Mouse (Mus musculus) heart, embryonic 15.5 days (tissue): ENCODE measurements around the gene Zbtb39. TPM values are rescaled to one million over a fixed set of nuclear protein-coding genes. Genes with fewer than 3 reads are reported as not detected.

Experiments used
- ATAC-seq: fragments of 200-750 bp; cut with Nextera tagmentation; replicated peaks from 2 replicates; pipeline ENCODE4 v1.8.0; 2017; ENCODE audit warnings: low read depth, moderate TSS enrichment; ENCODE audit not compliant: insufficient number of reproducible peaks, insufficient read depth, low FRiP score
- H3K27ac ChIP-seq: fragments of 300-500 bp; sonication (generic); 2 replicates; pipeline ENCODE4 v1.5.1; 2015; ENCODE audit warnings: mild to moderate bottlenecking, inconsistent platforms
- H3K27me3 ChIP-seq: fragments of 300-500 bp; sonication (generic); 2 replicates; pipeline ENCODE4 v1.6.1; 2015; ENCODE audit warnings: inconsistent platforms
- H3K36me3 ChIP-seq: fragments of 300-500 bp; sonication (generic); 2 replicates; pipeline ENCODE4 v1.6.1; 2015; ENCODE audit warnings: mild to moderate bottlenecking, inconsistent platforms
- H3K4me1 ChIP-seq: fragments of 300-500 bp; sonication (generic); replicated peaks from 2 replicates; pipeline ENCODE4 v1.6.1; 2015; ENCODE audit warnings: inconsistent platforms
- H3K4me2 ChIP-seq: fragments of 300-500 bp; sonication (generic); 2 replicates; pipeline ENCODE4 v1.6.1; 2015; ENCODE audit warnings: inconsistent platforms, mild to moderate bottlenecking, moderate library complexity
- H3K4me3 ChIP-seq: fragments of 300-500 bp; sonication (generic); 2 replicates; pipeline ENCODE4 v1.5.1; 2015; ENCODE audit warnings: mild to moderate bottlenecking, inconsistent platforms
- H3K9ac ChIP-seq: fragments of 300-500 bp; sonication (generic); 2 replicates; pipeline ENCODE4 v1.6.1; 2015; ENCODE audit warnings: mild to moderate bottlenecking, inconsistent platforms
- H3K9me3 ChIP-seq: fragments of 300-500 bp; sonication (generic); replicated peaks from 2 replicates; pipeline ENCODE4 v1.6.1; 2016; ENCODE audit warnings: inconsistent platforms
- WGBS: fragments of 180-500 bp; shearing (Covaris S2); methylation state at CpG from one replicate; pipeline ENCODE4 v1.1.7; 2015; ENCODE audit warnings: mixed read lengths; 5-methylcytosine and 5-hydroxymethylcytosine counted together
- polyA plus RNA-seq: library from polyadenylated mRNA; unstranded; fragments of >200 nt; fragmentation: Nextera tagmentation; extraction: Ambion mirVana; gene quantifications from 2 replicates; pipeline ENCODE4 v1.2.1, GENCODE M21; 2015

Gene Zbtb39
- 1.6 TPM in 2 replicates for polyA plus RNA-seq

- Histone ChIP-seq H3K4me2 (peak within 1 kb of the TSS; percentile 66), H3K4me1 (peaks cover 20% of the 10 kb centered on the region), H3K27me3 (no peaks in the 10 kb centered on the region), H3K9ac (peak within 1 kb of the TSS; percentile 96), H3K27ac (peak within 1 kb of the TSS; percentile 80), H3K9me3 (no peaks in the 10 kb centered on the region), H3K36me3 (peaks cover 28% of the 10 kb centered on the region), H3K4me3 (peak within 1 kb of the TSS; percentile 93)
- WGBS, result under 1% methylated on average over 47 of the region's 61 CpGs
- ATAC-seq, result peak; percentile 84
These were observed at the start of gene Zbtb39 for GRCm38 (mm10) chr10:127739083-127739660. Zbtb39 (plus strand) TSS chr10:127739538.

DNA sequence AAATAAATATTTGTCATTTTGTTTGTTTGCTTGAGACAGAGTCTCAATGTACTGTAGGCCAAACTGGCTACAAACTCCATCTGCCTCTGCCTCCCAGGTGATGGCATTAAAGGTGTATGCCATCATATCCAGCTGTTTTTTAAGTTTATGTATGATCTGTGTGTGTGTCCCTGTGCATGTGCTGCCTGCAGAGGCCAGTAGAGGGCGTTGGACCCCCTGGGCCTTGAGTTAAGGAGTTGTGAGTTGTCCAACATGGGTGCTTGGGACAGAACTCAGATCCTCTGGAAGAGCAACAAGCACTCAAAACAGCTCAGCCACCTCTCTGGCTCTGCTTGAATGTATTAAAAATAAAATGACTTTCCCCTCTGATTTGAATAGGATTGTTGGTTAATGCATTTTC is 48.3 kb upstream of the Zbtb39 start:
- H3K27ac ChIP-seq, result no peak overlapping the region
- 0 out of 2 replicates have a peak, but pooled peaks cover 3% of the 10 kb centered on the region for H3K4me1 ChIP-seq
- no peaks in the 10 kb centered on the region for H3K9me3 ChIP-seq
- WGBS, result 19% methylated on average over 1 of the region's 1 CpGs
- H3K36me3 ChIP-seq, result peaks cover 29% of the 10 kb centered on the region; the same call in 1 of the 2 replicates
- H3K4me2 ChIP-seq, result no peak overlapping the region
- H3K4me3 ChIP-seq, result no peak overlapping the region
- H3K9ac ChIP-seq, result no peak overlapping the region
- ATAC-seq, result no peak
- H3K27me3 ChIP-seq, result no peaks in the 10 kb centered on the region

DNA sequence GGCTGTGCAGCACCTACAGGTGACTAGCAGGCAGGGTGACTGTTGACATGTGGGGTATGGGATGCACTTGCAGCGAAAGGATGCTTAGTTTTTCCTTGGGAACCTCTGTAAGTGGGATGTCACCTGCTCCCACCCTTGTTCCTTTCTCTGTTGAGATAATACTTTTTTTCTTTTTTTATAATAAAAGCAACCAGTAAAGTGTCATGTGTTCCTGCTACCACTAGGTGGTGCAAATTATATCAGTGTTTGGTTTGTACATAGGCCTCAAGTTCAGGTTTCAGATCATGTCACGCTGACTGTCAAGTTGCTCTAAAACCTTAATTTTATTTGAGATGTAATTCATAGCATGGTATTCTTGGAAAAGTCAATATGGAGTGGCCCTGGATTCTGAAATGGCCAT is 44.7 kb upstream of the Zbtb39 start:
- no peaks in the 10 kb centered on the region for H3K27me3 ChIP-seq
- H3K4me1 ChIP-seq, result no peaks in the 10 kb centered on the region
- no peak overlapping the region for H3K27ac ChIP-seq
- no peak for ATAC-seq
- H3K9me3 ChIP-seq, result no peaks in the 10 kb centered on the region
- peaks cover 23% of the 10 kb centered on the region; the same call in 1 of the 2 replicates for H3K36me3 ChIP-seq
- H3K4me2 ChIP-seq, result no peak overlapping the region
- H3K9ac ChIP-seq, result no peak overlapping the region
- no peak overlapping the region for H3K4me3 ChIP-seq
- 42% methylated on average over 2 of the region's 2 CpGs for WGBS

DNA sequence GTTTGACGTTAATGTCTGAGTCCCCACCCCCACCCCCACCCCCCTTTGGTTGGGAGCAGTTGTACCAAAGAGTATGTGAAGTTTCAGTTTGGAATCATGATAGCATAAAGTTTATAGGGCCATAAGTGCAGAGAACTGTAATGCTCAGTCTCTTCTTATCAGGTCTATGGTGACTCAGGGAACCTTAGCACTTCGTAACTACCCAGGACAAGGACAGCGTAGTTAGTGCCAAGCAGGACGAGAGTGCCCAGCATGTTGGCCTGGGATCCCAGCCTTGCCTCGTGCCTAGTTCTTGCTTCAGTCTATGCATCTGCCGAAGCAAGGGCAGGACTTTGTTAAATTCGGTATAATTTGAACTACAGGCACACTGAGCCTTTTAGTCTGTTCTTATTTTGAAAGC is 43.6 kb upstream of the Zbtb39 start:
- H3K9ac ChIP-seq, result no peak overlapping the region
- ATAC-seq, result no peak
- 88% methylated on average over 7 of the region's 7 CpGs for WGBS

GRCm38 (mm10) chr10:127698966-127699365 is 40.4 kb upstream of the Zbtb39 start:
- WGBS, result 90% methylated on average over 7 of the region's 7 CpGs
- ATAC-seq, result no peak
- Histone ChIP-seq H3K36me3 (peaks cover 7% of the 10 kb centered on the region; the same call in 1 of the 2 replicates), H3K9me3 (no peaks in the 10 kb centered on the region), H3K4me3 (no peak overlapping the region), H3K27ac (no peak overlapping the region), H3K27me3 (no peaks in the 10 kb centered on the region), H3K4me1 (no peaks in the 10 kb centered on the region), H3K9ac (no peak overlapping the region), H3K4me2 (no peak overlapping the region)

More for the DNA sequence above, 43.6 kb upstream of the Zbtb39 start:
- H3K27ac ChIP-seq, result no peak overlapping the region
- no peaks in the 10 kb centered on the region for H3K27me3 ChIP-seq
- no peak overlapping the region for H3K4me2 ChIP-seq
- H3K4me1 ChIP-seq, result no peaks in the 10 kb centered on the region
- no peak overlapping the region for H3K4me3 ChIP-seq
- H3K36me3 ChIP-seq, result peaks cover 17% of the 10 kb centered on the region; the same call in 1 of the 2 replicates
- no peaks in the 10 kb centered on the region for H3K9me3 ChIP-seq

- Histone ChIP-seq H3K27me3 (no peaks in the 10 kb centered on the region), H3K4me3 (no peak overlapping the region), H3K9me3 (no peaks in the 10 kb centered on the region), H3K36me3 (no peaks in the 10 kb centered on the region; the same call in 1 of the 2 replicates), H3K9ac (no peak overlapping the region), H3K4me1 (peaks cover 12% of the 10 kb centered on the region), H3K27ac (no peak overlapping the region), H3K4me2 (no peak overlapping the region)
- ATAC-seq, result no peak
- 28% methylated on average over 4 of the region's 4 CpGs for WGBS
These were observed 36.0 kb upstream of the Zbtb39 start for GRCm38 (mm10) chr10:127703299-127703698.

GRCm38 (mm10) chr10:127704293-127704692 is 35.0 kb upstream of the Zbtb39 start:
- H3K36me3 ChIP-seq, result no peaks in the 10 kb centered on the region
- H3K27me3 ChIP-seq, result no peaks in the 10 kb centered on the region
- no peak overlapping the region for H3K4me3 ChIP-seq
- 61% methylated on average over 2 of the region's 2 CpGs for WGBS
- H3K27ac ChIP-seq, result no peak overlapping the region
- H3K9ac ChIP-seq, result no peak overlapping the region
- no peaks in the 10 kb centered on the region for H3K9me3 ChIP-seq
- H3K4me2 ChIP-seq, result no peak overlapping the region
- no peak for ATAC-seq
- H3K4me1 ChIP-seq, result peaks cover 12% of the 10 kb centered on the region

DNA sequence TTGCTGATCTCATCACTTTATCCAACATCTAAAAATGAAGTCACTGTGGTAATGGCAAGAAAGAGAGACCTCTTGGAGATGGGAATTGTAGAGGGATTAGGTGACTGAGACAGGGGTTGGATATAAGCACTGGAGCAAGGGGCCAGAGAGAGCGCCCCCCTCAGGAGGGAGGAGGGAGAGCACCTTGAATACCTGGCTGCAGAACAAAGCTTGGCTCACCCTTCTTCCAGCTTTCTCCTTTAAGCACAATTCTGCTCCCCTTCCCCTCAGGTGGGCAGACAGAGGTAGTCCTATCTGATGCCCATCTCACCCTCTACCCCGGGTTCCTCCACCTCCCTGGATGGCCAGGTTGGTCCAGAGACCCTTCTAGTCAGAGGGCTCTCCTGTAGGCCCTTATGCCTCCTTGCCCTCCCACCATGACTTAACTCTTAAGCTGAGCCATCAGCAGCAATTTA is 34.5 kb upstream of the Zbtb39 start, which contains the start of gene Myo1a:
Gene Myo1a (plus strand): TSS at position 405 of the 455 bp plus-strand sequence.
- Histone ChIP-seq H3K27me3 (no peaks in the 10 kb centered on the region), H3K9ac (no peak within 1 kb of the TSS), H3K4me3 (no peak within 1 kb of the TSS), H3K27ac (no peak within 1 kb of the TSS), H3K36me3 (no peaks in the 10 kb centered on the region), H3K4me2 (no peak within 1 kb of the TSS), H3K4me1 (peaks cover 12% of the 10 kb centered on the region), H3K9me3 (no peaks in the 10 kb centered on the region)
- 53% methylated on average over 2 of the region's 2 CpGs for WGBS
- ATAC-seq, result no peak

DNA sequence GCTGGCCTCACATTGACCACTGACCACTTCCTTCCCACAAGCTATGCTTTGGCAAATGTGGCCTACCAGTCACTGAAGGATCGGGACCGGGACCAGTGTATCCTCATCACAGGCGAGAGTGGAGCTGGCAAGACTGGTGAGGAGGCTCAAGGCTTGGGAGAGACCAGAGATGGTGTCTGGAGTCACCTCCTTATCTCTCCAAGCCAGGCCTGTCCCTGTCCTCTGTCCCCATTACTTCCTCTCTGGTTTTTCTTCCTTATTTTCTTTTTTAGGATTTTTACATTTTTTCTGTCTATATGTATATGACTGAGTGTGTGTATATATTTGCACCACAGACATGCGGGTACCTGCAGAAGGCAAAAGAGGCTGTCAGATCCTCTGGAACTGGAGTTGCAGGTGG is 33.6 kb upstream of the Zbtb39 start:
- 80% methylated on average over 4 of the region's 4 CpGs for WGBS
- Histone ChIP-seq H3K9me3 (no peaks in the 10 kb centered on the region), H3K4me3 (no peak overlapping the region), H3K36me3 (no peaks in the 10 kb centered on the region), H3K4me2 (no peak overlapping the region), H3K27ac (no peak overlapping the region), H3K9ac (no peak overlapping the region), H3K27me3 (no peaks in the 10 kb centered on the region), H3K4me1 (peaks cover 12% of the 10 kb centered on the region)
- ATAC-seq, result no peak

GRCm38 (mm10) chr10:127707721-127708120 is 31.6 kb upstream of the Zbtb39 start:
- no peaks in the 10 kb centered on the region for H3K9me3 ChIP-seq
- no peak overlapping the region for H3K9ac ChIP-seq
- no peaks in the 10 kb centered on the region for H3K27me3 ChIP-seq
- no peaks in the 10 kb centered on the region for H3K36me3 ChIP-seq
- H3K4me2 ChIP-seq, result no peak overlapping the region
- no peak overlapping the region for H3K27ac ChIP-seq
- 40% methylated on average over 7 of the region's 7 CpGs for WGBS
- H3K4me1 ChIP-seq, result peaks cover 12% of the 10 kb centered on the region
- H3K4me3 ChIP-seq, result no peak overlapping the region
- ATAC-seq, result no peak; the same call in 1 of the 2 replicates

GRCm38 (mm10) chr10:127708850-127709370 is 30.4 kb upstream of the Zbtb39 start:
- Histone ChIP-seq H3K27me3 (no peaks in the 10 kb centered on the region; the same call in 1 of the 2 replicates), H3K36me3 (no peaks in the 10 kb centered on the region), H3K4me1 (peaks cover 12% of the 10 kb centered on the region), H3K27ac (no peak overlapping the region), H3K4me2 (no peak overlapping the region), H3K9me3 (no peaks in the 10 kb centered on the region), H3K4me3 (no peak overlapping the region), H3K9ac (no peak overlapping the region)
- WGBS, result 80% methylated on average over 3 of the region's 3 CpGs
- ATAC-seq, result no peak

GRCm38 (mm10) chr10:127710331-127710730 is 29.0 kb upstream of the Zbtb39 start:
- H3K9ac ChIP-seq, result no peak overlapping the region
- WGBS, result 63% methylated on average over 13 of the region's 13 CpGs
- H3K27ac ChIP-seq, result no peak overlapping the region
- no peak overlapping the region for H3K4me3 ChIP-seq
- H3K9me3 ChIP-seq, result no peaks in the 10 kb centered on the region
- no peak overlapping the region for H3K4me2 ChIP-seq
- ATAC-seq, result no peak
- no peaks in the 10 kb centered on the region for H3K36me3 ChIP-seq
- H3K4me1 ChIP-seq, result peaks cover 12% of the 10 kb centered on the region
- no peaks in the 10 kb centered on the region; the same call in 1 of the 2 replicates for H3K27me3 ChIP-seq
